Mouse (Mus musculus): ENCODE data around the gene Bag6. TPM values are rescaled to one million over a fixed set of nuclear protein-coding genes. Genes with fewer than 3 reads are reported as not detected.

Bag6 gene
- total RNA-seq, 2 experiments from 2014 or later, result 72.4 to 91.7 TPM

- ATAC-seq (ENCODE audit: poor library complexity, severe bottlenecking), result no peak
These were observed 5.6 kb downstream of the Bag6 start for GRCm38 (mm10) chr17:35140490-35140996.

GRCm38 (mm10) chr17:35141971-35142370 lies 7.0 kb downstream of the Bag6 start:
- no peak for ATAC-seq (ENCODE audit: poor library complexity, severe bottlenecking)

- ATAC-seq (ENCODE audit: poor library complexity, severe bottlenecking), result no peak
These were observed 11.2 kb downstream of the Bag6 start for GRCm38 (mm10) chr17:35146139-35146538.

DNA sequence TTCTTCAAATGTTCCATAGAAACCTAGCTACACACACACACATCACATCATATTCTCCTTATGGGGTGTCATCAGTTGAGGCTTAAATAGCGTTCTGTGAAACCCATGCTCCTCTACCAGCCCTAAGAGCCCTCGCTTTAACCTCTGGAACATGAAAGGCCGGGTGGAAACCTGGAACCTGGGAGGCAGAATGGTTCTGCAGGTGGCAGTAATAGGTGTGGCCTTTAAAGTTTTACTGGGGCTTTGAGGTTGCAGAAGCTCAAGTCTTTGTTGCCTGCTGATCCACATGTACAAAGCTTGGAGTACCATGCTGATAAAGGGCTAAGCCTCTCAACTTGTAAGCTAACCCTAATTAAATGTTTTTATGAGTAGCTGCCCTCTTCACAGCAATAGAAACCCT lies 12.4 kb downstream of the Bag6 start:
- no peak for ATAC-seq (ENCODE audit: poor library complexity, severe bottlenecking)

- no peak for ATAC-seq (ENCODE audit: poor library complexity, severe bottlenecking)
These were observed 13.1 kb downstream of the Bag6 start for GRCm38 (mm10) chr17:35147922-35148639.

DNA sequence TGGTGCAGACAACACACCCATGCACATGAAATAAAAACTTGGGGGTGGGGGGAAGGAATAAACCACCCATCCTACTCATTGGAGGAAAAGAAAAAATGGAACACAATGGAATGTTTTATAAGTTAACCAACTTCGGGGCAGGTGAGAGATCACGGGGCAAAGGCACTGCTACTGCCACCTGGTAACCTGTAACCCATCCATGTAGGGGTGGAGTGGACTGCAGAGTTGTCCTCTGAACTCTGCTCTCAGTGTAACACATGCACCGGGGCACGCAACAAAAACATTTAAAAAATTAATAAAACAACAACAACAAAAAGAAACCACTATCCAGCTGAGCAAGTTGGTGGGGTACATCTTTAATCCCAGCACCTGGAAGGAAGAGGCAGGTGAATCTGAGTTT lies 17.1 kb downstream of the Bag6 start:
- no peak for ATAC-seq (ENCODE audit: poor library complexity, severe bottlenecking)

GRCm38 (mm10) chr17:35153077-35153476 lies 18.1 kb downstream of the Bag6 start:
- ATAC-seq (ENCODE audit: poor library complexity, severe bottlenecking), result no peak

DNA sequence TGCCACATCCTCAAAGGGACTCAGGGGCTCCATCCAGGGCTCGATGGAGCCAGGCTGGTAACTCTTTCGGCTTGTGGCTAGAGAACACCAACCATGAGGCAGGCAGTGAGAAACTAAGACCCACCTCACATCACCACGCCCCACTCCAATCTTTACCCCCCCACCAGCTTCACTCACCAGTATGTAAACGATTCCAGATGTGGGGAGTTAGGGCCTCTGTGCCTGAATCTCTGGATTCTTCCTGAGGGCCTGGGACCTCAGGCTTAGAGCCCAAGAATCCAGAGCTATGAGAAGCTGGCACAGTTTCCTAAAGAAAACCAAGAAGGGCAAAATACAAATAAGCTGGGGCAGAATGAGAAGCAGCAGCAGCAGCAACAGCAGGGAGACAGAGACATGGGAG lies 19.0 kb downstream of the Bag6 start:
- no peak for ATAC-seq (ENCODE audit: poor library complexity, severe bottlenecking)

DNA sequence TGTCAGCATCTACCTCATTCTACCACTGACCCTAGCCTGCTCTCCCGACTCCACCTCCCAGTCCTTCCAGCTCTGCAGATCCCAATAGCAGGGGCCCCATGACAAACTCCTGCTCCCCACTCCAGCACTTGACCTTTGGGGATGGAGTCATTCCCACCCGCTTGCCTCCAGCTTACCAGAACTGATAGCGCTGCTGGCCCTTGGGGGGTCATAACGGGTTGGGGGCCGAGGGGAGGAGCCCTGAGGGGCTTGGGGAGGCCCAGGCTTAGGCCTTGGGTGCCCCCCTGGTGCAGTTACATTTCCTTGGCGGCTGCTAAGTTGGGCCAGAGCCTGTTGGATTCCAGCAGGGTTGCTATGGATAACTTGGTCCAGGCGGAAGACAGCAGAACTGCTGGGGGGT lies 19.6 kb downstream of the Bag6 start:
- ATAC-seq (ENCODE audit: poor library complexity, severe bottlenecking), result no peak

DNA sequence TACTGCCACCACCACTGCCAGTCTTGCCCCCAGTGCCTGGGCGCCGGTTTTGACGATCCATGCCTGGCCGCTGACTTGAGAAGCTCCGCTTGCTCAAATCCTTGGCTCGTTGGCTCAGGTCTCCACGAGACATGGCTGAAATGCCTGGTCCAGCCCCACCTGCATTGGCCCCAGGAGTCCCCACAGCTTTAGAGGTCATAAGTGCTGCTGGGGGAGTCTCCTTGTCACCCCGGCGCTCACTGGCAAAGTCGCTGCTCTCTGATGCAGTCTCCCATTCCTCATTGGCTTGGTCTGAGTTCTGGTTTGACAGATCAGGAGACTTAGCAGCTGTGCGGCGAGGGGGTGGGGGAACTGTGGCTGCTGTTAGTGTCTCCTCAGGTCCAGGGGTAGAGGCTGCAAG lies 20.5 kb downstream of the Bag6 start:
- ATAC-seq (ENCODE audit: poor library complexity, severe bottlenecking), result no peak

- no peak for ATAC-seq (ENCODE audit: poor library complexity, severe bottlenecking)
These were observed 21.7 kb downstream of the Bag6 start for GRCm38 (mm10) chr17:35156461-35157200.

GRCm38 (mm10) chr17:35157254-35157653 lies 22.3 kb downstream of the Bag6 start:
- no peak for ATAC-seq (ENCODE audit: poor library complexity, severe bottlenecking)

GRCm38 (mm10) chr17:35157661-35158175 lies 22.7 kb downstream of the Bag6 start:
- no peak for ATAC-seq (ENCODE audit: poor library complexity, severe bottlenecking)

- ATAC-seq (ENCODE audit: poor library complexity, severe bottlenecking), result no peak
These were observed 24.0 kb downstream of the Bag6 start for GRCm38 (mm10) chr17:35158850-35159593.

GRCm38 (mm10) chr17:35159638-35160037 lies 24.7 kb downstream of the Bag6 start:
- no peak for ATAC-seq (ENCODE audit: poor library complexity, severe bottlenecking)

DNA sequence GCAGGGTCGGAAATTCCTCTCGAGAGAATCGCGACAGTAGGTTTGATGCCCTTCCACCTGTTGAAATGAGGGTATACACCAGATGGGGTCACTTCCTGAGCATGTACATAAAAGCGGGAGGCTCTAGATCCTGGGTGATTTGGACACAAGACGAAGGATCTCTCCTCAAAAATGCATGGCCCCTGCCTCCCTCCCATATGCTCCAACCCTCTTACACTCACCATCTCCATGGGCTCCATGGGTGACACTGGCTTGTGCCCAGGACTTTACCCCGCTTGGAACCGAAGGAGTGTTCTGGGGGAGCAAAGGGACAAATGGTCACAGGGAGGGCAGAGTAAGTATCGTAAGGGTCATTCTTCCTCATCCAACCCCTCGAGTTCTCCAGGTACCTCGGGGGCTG lies 26.4 kb downstream of the Bag6 start:
- no peak for ATAC-seq (ENCODE audit: poor library complexity, severe bottlenecking)

DNA sequence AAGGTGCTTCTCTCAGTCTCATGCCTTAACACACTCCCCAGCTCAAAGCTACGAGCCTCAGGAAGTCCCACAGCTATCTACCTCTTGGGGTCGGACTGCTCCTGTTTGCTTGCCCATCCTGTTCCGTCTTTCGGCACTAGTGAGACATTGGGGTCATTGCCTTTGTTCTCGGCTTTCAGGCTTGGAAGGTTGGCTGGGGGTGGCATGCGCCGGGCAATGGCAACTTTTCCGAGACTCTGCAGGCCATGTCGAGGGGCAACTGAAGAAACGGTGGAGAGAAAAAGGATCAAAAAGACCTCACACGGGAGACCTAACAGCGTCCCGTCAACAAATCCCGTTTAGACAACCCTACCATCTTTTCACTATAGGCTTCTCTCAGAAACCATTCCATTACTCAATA lies 27.1 kb downstream of the Bag6 start:
- ATAC-seq (ENCODE audit: poor library complexity, severe bottlenecking), result no peak

DNA sequence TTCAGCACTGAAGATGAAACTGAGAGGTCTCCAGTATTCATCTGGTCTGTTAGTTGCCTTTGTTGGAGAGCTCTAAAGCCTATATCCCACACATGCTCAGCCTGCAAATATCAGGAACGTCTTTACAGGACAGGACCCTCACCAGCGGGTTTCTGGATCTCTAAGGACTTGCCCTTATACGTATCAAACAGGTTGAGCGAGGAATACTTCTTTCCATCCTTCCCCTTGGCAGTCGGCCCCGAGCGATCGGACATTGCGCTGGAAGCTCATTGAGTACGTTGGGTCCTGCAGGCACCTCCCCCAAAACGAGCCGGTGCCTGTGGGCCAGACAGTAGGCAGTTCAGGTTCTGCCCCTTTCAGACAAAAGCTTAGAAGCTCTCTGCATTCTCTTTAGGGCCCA lies 27.8 kb downstream of the Bag6 start:
- ATAC-seq (ENCODE audit: poor library complexity, severe bottlenecking), result no peak

- no peak for ATAC-seq (ENCODE audit: poor library complexity, severe bottlenecking)
These were observed 28.5 kb downstream of the Bag6 start for GRCm38 (mm10) chr17:35163326-35164081.

DNA sequence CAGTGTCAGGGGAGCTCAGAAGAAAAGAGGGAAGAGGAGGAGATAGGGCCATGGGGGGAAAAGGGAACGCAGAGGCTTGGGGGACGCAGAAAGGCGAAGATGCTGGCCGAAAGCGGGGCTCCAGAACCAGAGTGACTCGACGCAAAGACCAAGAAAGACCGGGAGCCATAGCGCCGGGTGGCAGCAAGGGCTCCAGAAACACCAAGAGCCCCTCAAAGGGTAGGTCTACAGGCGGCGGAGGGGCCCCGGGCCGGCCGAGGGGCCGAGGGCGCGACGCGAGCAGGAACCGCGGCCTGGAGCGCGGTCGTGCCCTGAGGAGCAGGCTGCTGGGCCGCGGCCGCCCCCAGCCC lies 29.2 kb downstream of the Bag6 start:
- ATAC-seq (ENCODE audit: poor library complexity, severe bottlenecking), result no peak
